8 mouse cellular contexts compared by ENCODE assay signal in the genomic region with DNA sequence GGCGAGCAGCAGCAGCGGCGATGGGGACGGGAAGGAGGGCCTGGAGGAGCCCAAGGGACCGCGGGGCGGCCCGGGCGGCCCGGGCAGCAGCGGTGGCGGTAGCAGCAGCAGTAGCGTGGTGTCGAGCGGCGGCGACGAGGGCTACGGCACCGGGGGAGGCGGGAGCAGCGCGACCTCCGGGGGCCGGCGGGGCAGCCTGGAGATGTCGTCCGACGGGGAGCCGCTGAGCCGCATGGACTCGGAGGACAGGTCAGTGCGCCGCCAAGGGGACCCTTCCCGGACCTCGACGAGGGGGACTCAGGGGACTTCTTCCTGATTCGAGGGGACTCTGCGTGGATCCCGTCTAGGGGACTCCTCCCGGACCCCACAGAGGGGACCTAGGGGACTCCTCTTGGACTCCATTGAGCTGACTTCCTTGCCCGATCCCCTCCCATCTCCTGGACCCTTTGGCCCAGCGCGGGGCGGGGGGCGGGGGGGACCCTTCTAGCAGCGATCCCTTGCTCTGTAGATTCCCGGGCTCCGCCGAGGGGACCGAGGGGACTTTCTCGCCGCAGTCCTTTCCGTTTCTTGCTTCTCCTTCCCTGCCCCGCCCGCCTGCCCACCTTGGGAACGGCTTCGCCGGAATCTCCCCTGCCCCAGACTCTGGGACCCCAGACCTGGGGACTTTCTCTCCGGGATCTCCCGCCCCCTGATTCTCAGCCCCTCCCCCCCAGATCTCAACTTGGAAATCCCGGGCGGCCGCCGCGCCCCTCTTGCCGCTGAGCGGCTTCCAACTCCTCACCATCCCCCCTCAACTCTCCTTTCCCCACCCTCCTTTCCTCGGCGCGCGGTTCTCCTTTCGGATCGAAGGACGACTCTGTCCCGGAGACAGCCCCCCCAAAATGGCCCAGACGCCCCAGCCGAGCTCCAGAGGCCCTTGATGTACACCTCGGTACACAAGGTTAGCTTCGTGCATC. TPM values are rescaled to one million over a fixed set of nuclear protein-coding genes. Genes with fewer than 3 reads are reported as not detected.
A peak's percentile ranks its signal among the peaks of the same experiment; 100 is the strongest.
DNase-seq lines count a peak whose midpoint lies in the region; ATAC-seq and TF ChIP-seq lines count a peak whose summit lies in the region.

No protein-coding gene starts in this region.

- no peak for TF ChIP-seq CTCF in kidney, adult 2 months (conservative IDR thresholded peaks at IDR 0.05; ENCODE audit: insufficient read depth, insufficient read length, low read depth, low read length)

- no peaks in the 10 kb centered on the region for H3K36me3 ChIP-seq in kidney, adult 2 months (ENCODE audit: control insufficient read depth, insufficient read depth, low read length)
- no peaks in the 10 kb centered on the region for H3K36me3 ChIP-seq in hindbrain, embryonic 14.5 days (replicated peaks; ENCODE audit: control insufficient read depth, insufficient read depth)
- H3K36me3 ChIP-seq in liver, embryonic 15.5 days (replicated peaks), result no peaks in the 10 kb centered on the region

- no peaks in the 10 kb centered on the region for H3K9me3 ChIP-seq in hindbrain, embryonic 14.5 days (ENCODE audit: control insufficient read depth, low read length)
- H3K9me3 ChIP-seq in liver, embryonic 15.5 days (replicated peaks), result no peaks in the 10 kb centered on the region

- no peak for TF ChIP-seq POLR2A in kidney, adult 2 months (IDR thresholded peaks at IDR 0.05; ENCODE audit: low read depth, low read length)

- DNase-seq in kidney, adult 2 months, result no peak
- DNase-seq in kidney, adult 9 months, result no peak
- peak; percentile 59 for DNase-seq in cerebellum, adult 9-10 months
- peak; percentile 33 for DNase-seq in forelimb bud, embryonic 11.5 days (ENCODE audit: low read depth, low spot score)
- no peak for DNase-seq in hindbrain, embryonic 14.5 days (ENCODE audit: low spot score)
- DNase-seq in neural tube, embryonic 10.5 days (ENCODE audit: extremely low spot score, low spot score), result peak; percentile 72
- peak; percentile 55 for DNase-seq in testis, postnatal 14 days (ENCODE audit: low spot score)

- H3K4me2 ChIP-seq in hindbrain, embryonic 14.5 days (replicated peaks), result peak overlapping the region; percentile 67
- peak overlapping the region; percentile 96 for H3K4me2 ChIP-seq in liver, embryonic 15.5 days

- no peaks in the 10 kb centered on the region for H3K27me3 ChIP-seq in kidney, adult 2 months (replicated peaks; ENCODE audit: control insufficient read depth, insufficient read depth, low read length)
- H3K27me3 ChIP-seq in hindbrain, embryonic 14.5 days (ENCODE audit: control insufficient read depth, insufficient read depth, low read length), result no peaks in the 10 kb centered on the region
- H3K27me3 ChIP-seq in liver, embryonic 15.5 days, result no peaks in the 10 kb centered on the region

- peaks cover 20% of the 10 kb centered on the region for H3K4me1 ChIP-seq in kidney, adult 2 months (ENCODE audit: control insufficient read depth, insufficient read depth, low read length)
- peaks cover 40% of the 10 kb centered on the region for H3K4me1 ChIP-seq in hindbrain, embryonic 14.5 days (replicated peaks; ENCODE audit: control insufficient read depth, insufficient read depth, low read length)
- peaks cover 32% of the 10 kb centered on the region for H3K4me1 ChIP-seq in liver, embryonic 15.5 days (replicated peaks)

- peak overlapping the region; percentile 99 for H3K9ac ChIP-seq in hindbrain, embryonic 14.5 days
- H3K9ac ChIP-seq in liver, embryonic 15.5 days, result peak overlapping the region; percentile 91

- H3K27ac ChIP-seq in kidney, adult 2 months (ENCODE audit: insufficient read depth, low read depth, low read length), result peak overlapping the region; percentile 90
- H3K27ac ChIP-seq in hindbrain, embryonic 14.5 days, result peak overlapping the region; percentile 97
- peak overlapping the region; percentile 79 for H3K27ac ChIP-seq in liver, embryonic 15.5 days (replicated peaks)

- ATAC-seq in hindbrain, embryonic 14.5 days (ENCODE audit: low FRiP score), result peak; percentile 37
- peak; percentile 17; the same call in 1 of the 2 replicates for ATAC-seq in liver, embryonic 15.5 days (ENCODE audit: insufficient read depth)

- WGBS in kidney, adult 2 months, result under 1% methylated on average over 79 of the region's 80 CpGs
- WGBS in hindbrain, embryonic 14.5 days, result under 1% methylated on average over 69 of the region's 80 CpGs
- WGBS in liver, embryonic 15.5 days (ENCODE audit: insufficient replicate concordance), result 1% methylated on average over 80 of the region's 80 CpGs

- peak overlapping the region; percentile 98 for H3K4me3 ChIP-seq in kidney, adult 2 months (ENCODE audit: insufficient read depth, low read depth, low read length)
- peak overlapping the region; percentile 100 for H3K4me3 ChIP-seq in hindbrain, embryonic 14.5 days (replicated peaks; ENCODE audit: low read length)
- H3K4me3 ChIP-seq in liver, embryonic 15.5 days (replicated peaks), result peak overlapping the region; percentile 88

RNA-seq across cellular contexts. Expression of a gene that starts 1.9 kb away (rescaled TPM):
- 23.4 and 23.9 TPM in 2 replicates for polyA plus RNA-seq in kidney, adult 2 months (2012; rRNA removed)
- 10.6 and 11.3 TPM in 2 replicates for polyA plus RNA-seq in hindbrain, embryonic 14.5 days (2014; fragmentation: Nextera tagmentation; extraction: Ambion mirVana)
- polyA plus RNA-seq in liver, embryonic 15.5 days (2015; fragmentation: Nextera tagmentation; extraction: Ambion mirVana), result 2.7 and 3.1 TPM in 2 replicates

Comparison
In these comparisons a context has a peak if more than half of its experiments do, and no peak if none do; other contexts are left out.
1. DNase-seq: peak in cerebellum, adult 9-10 months (single experiment), forelimb bud, embryonic 11.5 days (single experiment), neural tube, embryonic 10.5 days (single experiment) and testis, postnatal 14 days (single experiment); none in kidney, adult 2 months (single experiment), kidney, adult 9 months (single experiment) and hindbrain, embryonic 14.5 days (single experiment).
2. Peak in every context shown above with its lines, with median percentiles within 50 percentile points of each other: H3K27ac ChIP-seq and H3K4me3 ChIP-seq.